Mouse (Mus musculus) mature B cell (primary cell): ENCODE measurements around the gene Ndufs7.

ENCODE experiments used
- in situ Hi-C: fragments of 300-500 bp; cut with MboI; formaldehyde crosslinking; loops from 2 replicates; pipeline ENCODE4 v1.14.3; 2019

Gene Ndufs7

DNA sequence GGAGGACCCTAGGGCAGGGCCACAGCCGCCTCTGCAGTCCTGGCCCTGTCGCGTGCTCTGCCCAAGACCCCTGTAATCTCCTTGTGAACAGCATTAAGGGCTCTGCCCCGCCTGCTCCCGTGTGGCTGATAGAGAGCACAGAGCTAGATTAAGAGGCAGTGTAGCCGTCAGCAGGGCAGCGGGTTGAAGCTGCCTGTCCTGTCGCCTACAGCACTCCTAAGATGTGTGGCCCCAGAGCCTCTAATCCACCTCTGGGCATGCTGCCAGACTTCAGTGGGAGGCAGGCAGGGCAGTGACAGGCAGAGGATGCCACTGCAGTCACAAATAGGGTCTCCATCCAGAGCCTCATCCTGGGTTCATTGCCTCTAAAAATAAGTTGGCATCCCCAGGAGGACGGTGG is 6.8 kb upstream of the Ndufs7 start:
- in situ Hi-C loops: no loop called here

DNA sequence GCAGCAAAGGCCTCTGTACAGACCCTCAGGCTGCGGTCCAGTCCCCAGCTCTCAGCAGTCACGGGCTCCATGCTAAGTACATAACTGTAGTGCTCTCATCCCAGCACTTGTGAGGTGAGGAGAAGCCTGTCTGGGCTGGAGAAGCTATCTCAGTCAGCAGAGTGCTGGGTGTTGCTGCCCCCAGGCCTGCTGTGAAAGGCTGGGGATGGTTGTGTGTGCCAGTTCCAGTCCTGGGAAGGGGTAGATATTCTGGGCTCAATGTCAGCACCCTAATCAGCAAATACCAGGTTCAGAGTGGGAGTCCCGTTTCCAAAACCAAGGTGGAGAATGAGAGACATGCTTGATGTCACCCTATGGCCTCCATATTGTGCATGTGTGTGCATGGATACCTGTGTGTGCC is 6.3 kb upstream of the Ndufs7 start:
- in situ Hi-C loops: no loop called here

DNA sequence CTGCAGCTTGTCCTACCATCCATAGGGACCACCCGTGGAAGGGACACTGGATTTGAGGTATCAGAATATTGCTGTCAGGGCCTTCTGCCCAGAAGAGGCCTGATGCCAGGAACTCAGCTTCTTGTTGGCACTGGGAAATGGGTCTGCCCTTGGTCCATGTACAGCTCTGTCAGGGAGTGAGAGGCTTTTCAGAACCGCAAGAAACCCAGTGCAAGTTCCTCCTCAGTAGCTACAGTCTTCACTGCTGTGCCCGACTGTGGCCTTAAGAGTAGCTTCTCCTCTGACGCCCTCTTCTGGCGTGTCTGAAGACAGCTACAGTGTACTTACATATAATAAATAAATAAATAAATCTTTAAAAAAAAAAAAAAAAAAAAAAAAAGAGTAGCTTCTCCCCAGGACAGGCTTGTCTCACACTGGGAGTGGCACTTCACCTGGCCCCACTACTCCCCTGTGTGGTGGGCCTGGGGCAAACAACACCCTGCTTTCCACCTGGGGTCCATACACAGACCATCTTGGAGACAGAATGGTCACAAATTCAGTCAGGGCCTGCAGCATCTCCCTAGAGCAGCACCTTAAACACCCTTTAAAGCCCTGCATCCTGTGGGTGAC is 4.0 kb upstream of the Ndufs7 start:
- in situ Hi-C loops: loop anchor here (5.0 kb wide), 1 partner anchor 68 kb away; the partner anchor contains the start of gene Efna2

DNA sequence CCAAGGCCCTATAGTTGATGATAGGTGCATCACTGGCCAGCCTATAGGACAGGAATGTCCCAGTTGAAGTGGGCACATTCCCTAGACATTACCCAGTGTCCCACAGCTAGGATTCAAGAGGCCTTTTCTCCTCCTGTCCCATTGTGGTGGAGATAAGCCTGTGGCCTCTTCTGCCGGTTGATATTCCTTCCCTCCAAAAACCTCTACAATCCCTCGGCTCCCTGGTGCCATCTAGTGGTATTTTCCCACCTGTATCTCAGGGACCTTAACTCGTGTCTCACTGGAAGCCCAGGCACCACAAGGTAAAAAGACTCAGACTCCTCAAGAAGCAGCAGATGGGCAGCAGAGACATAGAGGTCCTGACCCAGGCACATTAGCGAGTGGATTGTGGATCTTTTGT is 3.3 kb upstream of the Ndufs7 start:
- in situ Hi-C loops: loop anchor here (5.0 kb wide), 1 partner anchor 68 kb away; the partner anchor contains the start of gene Efna2

GRCm38 (mm10) chr10:80247849-80248248 is 1.1 kb upstream of the Ndufs7 start:
- in situ Hi-C loops: loop anchor here (5.0 kb wide), 1 partner anchor 71 kb away; the partner anchor contains the start of gene Efna2

GRCm38 (mm10) chr10:80248437-80248836 is 484 bp upstream of the Ndufs7 start:
- in situ Hi-C loops: loop anchor here (5.0 kb wide), 1 partner anchor 71 kb away; the partner anchor contains the start of gene Efna2

DNA sequence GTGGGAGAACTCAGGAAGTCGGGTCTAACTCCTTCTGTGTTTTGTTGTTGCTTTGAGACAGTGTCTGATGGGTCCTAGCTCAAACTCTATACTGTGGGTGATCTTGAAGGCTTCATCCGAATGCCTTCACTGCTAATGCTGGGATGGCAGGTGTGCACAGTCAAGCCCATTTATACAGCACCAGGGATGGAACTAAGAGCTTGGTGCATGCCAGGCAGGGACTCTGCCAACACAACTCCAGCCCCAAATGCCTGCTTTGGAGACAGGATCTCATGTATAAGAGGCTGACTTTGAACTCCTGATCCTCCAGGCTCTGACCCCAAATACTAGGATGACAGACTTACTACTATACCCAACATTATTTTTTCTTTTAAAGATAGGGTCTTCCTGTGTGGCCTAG is 1.1 kb downstream of the Ndufs7 start:
- in situ Hi-C loops: no loop called here

- in situ Hi-C loops: no loop called here
Measured at GRCm38 (mm10) chr10:80250573-80250972, 1.7 kb downstream of the Ndufs7 start.

DNA sequence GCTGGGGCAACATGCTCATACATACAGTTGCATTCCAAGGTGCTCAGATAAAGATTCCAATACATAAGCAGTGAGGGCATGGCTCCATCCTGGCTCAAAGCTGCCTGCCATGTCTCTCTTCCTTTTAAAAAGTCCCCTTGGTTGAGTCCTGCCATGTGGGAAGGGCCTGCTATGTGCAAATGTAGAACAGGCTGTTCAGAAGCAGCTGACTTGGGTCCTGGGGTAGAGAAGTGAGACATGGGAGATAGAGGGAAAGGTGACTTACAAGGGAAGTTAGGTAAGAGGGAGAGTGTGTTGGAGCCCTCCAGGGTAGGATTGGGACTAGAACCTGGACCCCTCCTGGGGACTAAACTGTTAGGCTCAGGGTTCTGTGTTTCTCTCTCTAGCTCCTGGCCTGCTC is 3.1 kb downstream of the Ndufs7 start:
- in situ Hi-C loops: no loop called here

GRCm38 (mm10) chr10:80252493-80253274 is 3.8 kb downstream of the Ndufs7 start:
- in situ Hi-C loops: no loop called here

DNA sequence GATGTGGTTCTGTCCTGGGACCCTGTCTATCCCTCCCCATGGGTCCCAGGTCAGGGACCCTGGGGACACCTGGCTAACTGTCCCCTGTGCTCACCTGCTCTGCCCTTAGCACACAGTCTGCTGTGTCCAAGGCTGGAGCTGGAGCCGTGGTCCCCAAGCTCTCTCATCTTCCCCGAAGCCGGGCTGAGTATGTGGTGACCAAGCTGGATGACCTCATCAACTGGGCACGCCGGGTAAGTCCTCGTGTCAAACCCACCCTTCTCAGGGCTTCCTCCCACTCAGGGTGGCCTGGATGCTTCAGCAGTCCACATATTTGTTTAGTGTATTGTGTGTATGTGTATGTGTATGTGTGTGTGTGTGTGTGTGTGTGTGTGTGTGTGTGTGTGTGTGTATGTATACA is 4.6 kb downstream of the Ndufs7 start:
- in situ Hi-C loops: no loop called here

GRCm38 (mm10) chr10:80254331-80255297 is 5.7 kb downstream of the Ndufs7 start:
- in situ Hi-C loops: no loop called here

DNA sequence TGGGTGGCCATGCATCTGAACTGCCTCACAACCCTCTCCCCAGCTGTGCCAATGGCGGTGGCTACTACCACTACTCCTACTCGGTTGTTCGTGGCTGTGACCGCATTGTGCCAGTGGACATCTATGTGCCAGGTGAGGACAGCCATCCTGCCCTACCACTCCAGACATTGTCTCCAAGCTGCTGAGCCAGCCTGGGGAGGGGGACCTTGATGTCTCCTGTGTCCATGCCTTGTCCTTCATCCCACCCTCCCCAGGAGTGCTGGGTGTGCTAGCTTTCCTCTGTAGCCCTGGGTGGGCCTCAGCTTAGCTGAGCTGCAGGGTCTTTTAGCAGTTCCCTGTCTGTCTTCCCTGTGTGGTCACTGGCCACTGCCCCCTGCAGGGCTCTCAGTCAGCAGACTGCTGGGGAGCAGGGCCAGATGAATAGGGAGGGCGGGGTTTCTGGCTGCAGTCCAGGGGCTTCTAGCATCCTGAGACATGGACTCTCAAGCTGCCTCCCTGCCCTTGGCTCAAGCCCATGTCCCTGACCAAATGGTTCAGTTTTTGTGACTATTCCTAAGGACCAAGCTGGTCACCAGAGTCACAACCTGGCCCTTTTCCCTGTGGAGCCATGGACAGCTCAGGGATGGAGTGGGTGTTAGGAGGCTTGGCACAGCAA is 7.1 kb downstream of the Ndufs7 start:
- in situ Hi-C loops: no loop called here

- in situ Hi-C loops: no loop called here
Measured at GRCm38 (mm10) chr10:80257936-80258335, 9.0 kb downstream of the Ndufs7 start.

- in situ Hi-C loops: no loop called here
Measured at GRCm38 (mm10) chr10:80258752-80259462, 10.0 kb downstream of the Ndufs7 start.

GRCm38 (mm10) chr10:80259463-80259805 is 10.5 kb downstream of the Ndufs7 start:
- in situ Hi-C loops: no loop called here

- in situ Hi-C loops: no loop called here
Measured at GRCm38 (mm10) chr10:80259861-80260641, 11.1 kb downstream of the Ndufs7 start.

- in situ Hi-C loops: no loop called here
Measured at GRCm38 (mm10) chr10:80260642-80261584, 12.0 kb downstream of the Ndufs7 start, which contains the start of the genes Gamt and Dazap1. Gene Gamt (minus strand): TSS chr10:80261012. Gene Dazap1 (plus strand): TSS chr10:80261486.

GRCm38 (mm10) chr10:80261585-80261968 is 12.7 kb downstream of the Ndufs7 start:
- in situ Hi-C loops: no loop called here
